Mouse (Mus musculus) midbrain, embryonic 11.5 days (tissue): ENCODE measurements around the gene Sbk3. TPM values are rescaled to one million over a fixed set of nuclear protein-coding genes. Genes with fewer than 3 reads are reported as not detected.

ENCODE experiments used
- ATAC-seq: fragments of 200-750 bp; cut with Nextera tagmentation; 2 replicates; pipeline ENCODE4 v1.8.0; 2017; ENCODE audit warnings: moderate TSS enrichment, moderate library complexity; ENCODE audit not compliant: low FRiP score
- DNase-seq: peaks from one replicate; pipeline ENCODE4 v3.0.0; 2015; ENCODE audit warnings: low spot score; ENCODE audit errors: missing footprints
- H3K27ac ChIP-seq: fragments of 300-500 bp; sonication (generic); 2 replicates; pipeline ENCODE4 v1.5.1; 2014; ENCODE audit warnings: low read depth, low read length
- H3K27me3 ChIP-seq: fragments of 300-500 bp; sonication (generic); 2 replicates; pipeline ENCODE4 v1.6.1; 2014; ENCODE audit warnings: mild to moderate bottlenecking, low read length, moderate library complexity, mixed read lengths; ENCODE audit not compliant: control insufficient read depth, insufficient read depth
- H3K36me3 ChIP-seq: fragments of 300-500 bp; sonication (generic); 2 replicates; pipeline ENCODE4 v1.6.1; 2014; ENCODE audit warnings: mild to moderate bottlenecking, low read length, moderate library complexity, mixed read lengths; ENCODE audit not compliant: control insufficient read depth, insufficient read depth
- H3K4me1 ChIP-seq: fragments of 300-500 bp; sonication (generic); 2 replicates; pipeline ENCODE4 v1.6.1; 2014; ENCODE audit warnings: low read length; ENCODE audit not compliant: control insufficient read depth, insufficient read depth
- H3K4me2 ChIP-seq: fragments of 300-500 bp; sonication (generic); 2 replicates; pipeline ENCODE4 v1.6.1; 2014; ENCODE audit warnings: mild to moderate bottlenecking, moderate library complexity
- H3K4me3 ChIP-seq: fragments of 300-500 bp; sonication (generic); 2 replicates; pipeline ENCODE4 v1.5.1; 2014; ENCODE audit warnings: low read depth, low read length
- H3K9ac ChIP-seq: fragments of 300-500 bp; sonication (generic); 2 replicates; pipeline ENCODE4 v1.6.1; 2014; ENCODE audit warnings: low read length
- H3K9me3 ChIP-seq: fragments of 300-500 bp; sonication (generic); 2 replicates; pipeline ENCODE4 v1.6.1; 2016; ENCODE audit warnings: low read length; ENCODE audit not compliant: control insufficient read depth
- WGBS: fragments of 180-500 bp; shearing (Covaris S2); extraction: QIAGEN DNeasy Blood & Tissue Kit; methylation state at CpG from one replicate; pipeline ENCODE4 v1.1.7; 2014; 5-methylcytosine and 5-hydroxymethylcytosine counted together
- polyA plus RNA-seq: library from polyadenylated mRNA; unstranded; fragments of >200 nt; fragmentation: Nextera tagmentation; extraction: Ambion mirVana; gene quantifications from 2 replicates; pipeline ENCODE4 v1.2.1, GENCODE M21; 2014

The Sbk3 gene
- polyA plus RNA-seq, 1 experiment from 2014 or later: not detected

DNA sequence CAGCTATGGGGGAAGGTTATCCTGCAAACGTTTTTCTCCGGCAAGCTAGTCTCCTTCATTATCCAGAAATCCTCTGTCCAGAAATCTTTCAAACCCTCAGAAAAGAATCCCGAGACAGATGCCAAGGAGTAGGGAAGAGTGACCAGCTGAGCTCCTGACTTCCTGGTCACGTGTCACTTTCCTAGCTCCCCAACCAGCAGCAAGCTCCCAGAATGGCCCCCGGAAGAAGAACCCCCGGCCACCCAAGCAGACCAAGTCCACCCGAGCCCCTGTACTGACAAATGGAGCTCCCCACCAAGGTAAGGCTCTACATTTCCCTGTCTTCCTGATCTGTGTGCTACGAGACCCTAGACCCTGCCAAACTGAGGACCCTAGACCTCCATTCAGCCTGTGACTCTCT lies 43.3 kb downstream of the Sbk3 start:
- H3K4me1 ChIP-seq: peaks cover 45% of the 10 kb centered on the region
- H3K9ac ChIP-seq: no peak overlapping the region
- H3K27me3 ChIP-seq: no peaks in the 10 kb centered on the region
- no peak for ATAC-seq
- no peaks in the 10 kb centered on the region for H3K36me3 ChIP-seq
- WGBS: 70% methylated on average over 8 of the region's 8 CpGs
- no peak for DNase-seq
- no peak overlapping the region for H3K27ac ChIP-seq
- no peak overlapping the region for H3K4me3 ChIP-seq
- H3K9me3 ChIP-seq: no peaks in the 10 kb centered on the region
- H3K4me2 ChIP-seq: no peak overlapping the region

DNA sequence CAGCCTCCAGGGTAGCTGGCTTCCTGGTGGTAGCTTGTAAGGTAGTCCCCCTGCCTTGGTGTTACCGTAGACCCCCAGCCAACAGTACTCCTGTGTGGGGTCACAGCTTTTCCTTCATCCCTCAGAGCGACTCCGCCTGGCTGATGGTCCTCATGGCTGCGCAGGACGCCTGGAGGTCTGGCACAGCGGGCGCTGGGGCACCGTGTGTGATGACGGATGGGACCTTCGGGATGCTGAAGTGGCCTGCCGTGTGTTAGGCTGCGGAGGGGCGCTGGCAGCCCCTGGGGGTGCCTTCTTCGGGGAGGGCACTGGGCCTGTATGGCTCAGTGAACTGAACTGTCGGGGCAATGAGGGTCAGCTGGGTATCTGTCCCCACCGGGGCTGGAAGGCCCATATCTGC lies 44.1 kb downstream of the Sbk3 start:
- H3K27ac ChIP-seq: no peak overlapping the region; the same call in 1 of the 2 replicates
- H3K4me2 ChIP-seq: no peak overlapping the region
- H3K4me3 ChIP-seq: no peak overlapping the region
- DNase-seq (no peak), ATAC-seq (no peak)
- peaks cover 50% of the 10 kb centered on the region for H3K4me1 ChIP-seq
- no peaks in the 10 kb centered on the region for H3K9me3 ChIP-seq
- H3K36me3 ChIP-seq: no peaks in the 10 kb centered on the region
- H3K9ac ChIP-seq: peak overlapping the region; percentile 45; the same call in 1 of the 2 replicates
- 78% methylated on average over 16 of the region's 16 CpGs for WGBS
- H3K27me3 ChIP-seq: no peaks in the 10 kb centered on the region

GRCm38 (mm10) chr7:4925441-4926381 lies 45.3 kb downstream of the Sbk3 start, which contains the start of gene Ssc5d:
Gene Ssc5d, plus strand, starts transcription at chr7:4925785.
- Histone ChIP-seq H3K9me3 (no peaks in the 10 kb centered on the region), H3K4me1 (peaks cover 59% of the 10 kb centered on the region), H3K4me3 (no peak within 1 kb of the TSS), H3K36me3 (no peaks in the 10 kb centered on the region; the same call in 1 of the 2 replicates), H3K9ac (peak within 1 kb of the TSS; percentile 45), H3K4me2 (peak within 1 kb of the TSS; percentile 10; the same call in 1 of the 2 replicates), H3K27ac (peak within 1 kb of the TSS; percentile 98), H3K27me3 (no peaks in the 10 kb centered on the region; the same call in 1 of the 2 replicates)
- ATAC-seq (peak; percentile 43), DNase-seq (peak; percentile 90)
- WGBS: 4% methylated on average over 6 of the region's 6 CpGs

DNA sequence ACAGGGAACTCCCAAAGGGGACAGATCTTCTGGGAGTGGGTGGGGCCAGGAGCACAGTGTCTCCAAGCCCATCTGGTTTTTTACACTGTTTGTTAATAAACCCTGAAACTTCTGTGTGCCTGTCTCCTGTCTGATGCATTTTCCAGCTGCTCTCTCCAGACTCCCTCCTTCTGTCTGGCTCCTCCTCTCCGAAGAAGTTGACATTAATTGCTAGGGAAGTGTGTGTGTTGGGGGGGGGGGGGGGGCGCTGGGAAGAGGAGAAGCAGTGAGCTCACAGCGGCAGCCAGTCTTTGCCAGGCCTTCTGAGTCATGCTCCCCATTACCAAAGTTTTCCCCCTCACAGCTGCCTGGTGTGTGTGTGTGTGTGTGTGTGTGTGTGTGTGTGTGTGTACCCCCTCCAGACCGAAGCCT lies 46.1 kb downstream of the Sbk3 start:
- Histone ChIP-seq H3K4me1 (peaks cover 62% of the 10 kb centered on the region), H3K4me3 (no peak overlapping the region), H3K27ac (peak overlapping the region; percentile 98; the same call in 1 of the 2 replicates), H3K27me3 (no peaks in the 10 kb centered on the region; the same call in 1 of the 2 replicates), H3K36me3 (peaks cover 6% of the 10 kb centered on the region), H3K4me2 (no peak overlapping the region; the same call in 1 of the 2 replicates), H3K9ac (peak overlapping the region; percentile 45), H3K9me3 (no peaks in the 10 kb centered on the region)
- WGBS: 18% methylated on average over 2 of the region's 4 CpGs
- no peak for ATAC-seq
- no peak for DNase-seq

DNA sequence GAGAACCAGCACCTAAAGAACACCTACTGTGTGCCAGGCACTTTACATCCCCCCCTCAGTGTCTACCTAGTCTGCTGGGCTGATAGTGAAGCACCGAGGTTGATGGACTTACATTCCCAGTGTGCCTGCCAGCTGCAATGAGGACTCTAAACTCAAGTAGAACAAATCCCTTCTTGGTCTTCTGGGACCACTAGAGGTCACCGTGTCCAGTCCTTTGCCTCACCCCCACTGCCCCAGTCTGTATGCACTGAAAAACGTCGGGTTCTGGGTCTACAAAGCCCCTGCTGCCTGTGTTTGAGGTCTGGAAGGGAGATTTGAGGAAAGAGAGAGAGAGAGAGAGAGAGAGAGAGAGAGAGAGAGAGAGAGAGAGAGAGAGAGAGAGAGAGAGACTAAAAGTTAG lies 46.5 kb downstream of the Sbk3 start:
- Histone ChIP-seq H3K4me2 (peak overlapping the region; percentile 93), H3K9me3 (no peaks in the 10 kb centered on the region), H3K27ac (peak overlapping the region; percentile 98), H3K4me1 (peaks cover 62% of the 10 kb centered on the region), H3K9ac (peak overlapping the region; percentile 74), H3K4me3 (peak overlapping the region; percentile 35), H3K36me3 (peaks cover 10% of the 10 kb centered on the region), H3K27me3 (no peaks in the 10 kb centered on the region; the same call in 1 of the 2 replicates)
- 4% methylated on average over 4 of the region's 4 CpGs for WGBS
- ATAC-seq: no peak
- DNase-seq: peak; percentile 91

DNA sequence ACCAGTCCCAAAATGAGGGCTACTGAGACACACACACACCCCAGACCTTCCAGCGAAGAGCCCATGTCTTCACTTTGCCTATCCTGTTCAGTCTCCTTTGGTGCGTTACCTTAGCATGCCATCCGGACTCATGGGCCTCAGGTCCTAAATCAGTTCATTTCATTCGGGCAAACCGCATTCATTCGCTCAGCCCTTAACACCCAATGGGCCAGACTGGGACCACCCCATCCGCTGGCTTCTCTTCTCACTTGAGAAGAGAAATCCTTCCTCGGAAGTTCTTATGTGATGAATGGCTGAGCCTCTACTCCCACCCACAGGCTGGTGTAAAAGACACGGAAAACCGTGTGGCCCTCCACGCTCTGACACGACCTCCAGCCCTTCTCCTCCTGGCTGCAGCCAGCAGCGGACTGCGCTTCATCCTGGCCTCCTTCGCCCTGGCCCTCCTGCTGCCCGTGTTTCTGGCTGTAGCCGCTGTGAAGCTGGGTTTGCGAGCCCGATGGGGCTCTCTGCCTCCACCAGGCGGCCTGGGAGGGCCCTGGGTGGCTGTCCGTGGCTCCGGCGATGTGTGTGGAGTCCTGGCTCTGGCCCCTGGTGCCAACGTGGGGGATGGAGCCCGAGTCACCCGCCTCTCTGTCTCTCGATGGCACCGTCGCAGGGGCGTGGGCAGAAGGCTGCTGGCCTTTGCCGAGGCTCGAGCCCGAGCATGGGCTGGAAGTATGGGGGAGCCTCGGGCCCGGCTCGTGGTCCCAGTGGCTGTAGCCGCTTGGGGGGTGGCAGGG lies 47.2 kb downstream of the Sbk3 start:
- Histone ChIP-seq H3K36me3 (peaks cover 10% of the 10 kb centered on the region), H3K9ac (peak overlapping the region; percentile 74), H3K4me2 (peak overlapping the region; percentile 93), H3K4me1 (peaks cover 62% of the 10 kb centered on the region), H3K27ac (peak overlapping the region; percentile 98), H3K9me3 (no peaks in the 10 kb centered on the region), H3K27me3 (no peaks in the 10 kb centered on the region; the same call in 1 of the 2 replicates), H3K4me3 (peak overlapping the region; percentile 35)
- ATAC-seq: no peak
- DNase-seq: peak; percentile 92
- WGBS: 4% methylated on average over 37 of the region's 37 CpGs

GRCm38 (mm10) chr7:4922931-4923565 lies 47.9 kb downstream of the Sbk3 start:
- H3K36me3 ChIP-seq: peaks cover 10% of the 10 kb centered on the region
- peak overlapping the region; percentile 98 for H3K27ac ChIP-seq
- peaks cover 62% of the 10 kb centered on the region for H3K4me1 ChIP-seq
- WGBS: 1% methylated on average over 14 of the region's 14 CpGs
- H3K4me3 ChIP-seq: peak overlapping the region; percentile 35
- no peaks in the 10 kb centered on the region for H3K9me3 ChIP-seq
- ATAC-seq (peak; percentile 52), DNase-seq (peak; percentile 97)
- H3K9ac ChIP-seq: peak overlapping the region; percentile 74
- H3K4me2 ChIP-seq: peak overlapping the region; percentile 93
- H3K27me3 ChIP-seq: no peaks in the 10 kb centered on the region; the same call in 1 of the 2 replicates

DNA sequence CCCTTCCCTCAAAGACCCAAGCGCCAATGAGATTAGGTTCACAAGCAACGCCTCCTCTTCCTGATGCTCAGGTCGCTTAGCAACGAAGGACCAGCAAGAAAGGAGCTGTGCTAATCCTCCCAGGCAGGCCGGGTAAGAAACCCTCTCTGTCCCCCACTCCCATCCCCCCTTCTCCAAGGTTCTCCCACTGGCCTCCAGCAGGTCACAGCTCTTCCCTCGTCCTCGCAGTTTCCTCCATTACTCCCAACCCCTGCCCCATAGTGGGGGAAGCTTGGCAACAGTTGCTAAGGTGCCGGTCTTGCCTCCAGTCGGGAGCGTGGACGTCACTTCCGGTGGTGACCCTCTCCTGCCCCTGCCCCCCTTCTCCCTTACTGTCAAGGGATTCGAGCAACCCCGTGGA lies 48.5 kb downstream of the Sbk3 start:
- Histone ChIP-seq H3K9me3 (no peaks in the 10 kb centered on the region), H3K27ac (peak overlapping the region; percentile 98), H3K4me1 (peaks cover 62% of the 10 kb centered on the region), H3K4me3 (peak overlapping the region; percentile 35), H3K4me2 (peak overlapping the region; percentile 93), H3K36me3 (peaks cover 10% of the 10 kb centered on the region), H3K27me3 (no peaks in the 10 kb centered on the region; the same call in 1 of the 2 replicates), H3K9ac (peak overlapping the region; percentile 74)
- peak; percentile 99 for DNase-seq
- 0% methylated on average over 14 of the region's 14 CpGs for WGBS
- peak; percentile 83 for ATAC-seq
